Mouse (Mus musculus) left cerebral cortex, adult 9 months (tissue): ENCODE measurements at regions not wholly inside any gene's neighbourhood (a gene's known extent, or its start where the extent isn't known, plus 50 kb on each side); places are given as distances from the start of the nearest gene placed in this dataset.

Source experiments
- DNase-seq, 2 experiments: peaks; one replicate each; pipeline ENCODE4 v3.0.0; 2022; ENCODE audit warnings: low spot score in 2 of 2

DNA sequence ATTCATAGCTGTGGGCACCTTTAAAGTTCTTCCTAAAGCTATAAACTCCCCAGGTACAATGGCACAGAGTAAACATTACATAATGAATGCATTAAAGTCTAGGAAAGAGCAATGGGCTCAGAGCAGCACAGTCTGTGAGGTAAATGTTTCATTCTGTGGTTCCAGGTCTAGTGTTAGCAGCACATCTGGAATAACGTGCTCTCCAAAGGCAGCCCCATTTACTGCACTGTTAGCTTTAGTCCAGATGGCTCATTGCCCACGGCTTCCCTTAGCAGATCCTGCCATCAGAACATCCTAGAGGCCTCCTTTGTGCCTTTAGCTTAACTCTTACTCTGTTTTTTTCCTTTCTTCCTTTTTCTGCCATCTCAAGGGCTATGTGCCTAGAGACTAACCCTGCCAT lies 87.7 kb upstream of the Tspan7 start:
- DNase-seq: no peak

DNA sequence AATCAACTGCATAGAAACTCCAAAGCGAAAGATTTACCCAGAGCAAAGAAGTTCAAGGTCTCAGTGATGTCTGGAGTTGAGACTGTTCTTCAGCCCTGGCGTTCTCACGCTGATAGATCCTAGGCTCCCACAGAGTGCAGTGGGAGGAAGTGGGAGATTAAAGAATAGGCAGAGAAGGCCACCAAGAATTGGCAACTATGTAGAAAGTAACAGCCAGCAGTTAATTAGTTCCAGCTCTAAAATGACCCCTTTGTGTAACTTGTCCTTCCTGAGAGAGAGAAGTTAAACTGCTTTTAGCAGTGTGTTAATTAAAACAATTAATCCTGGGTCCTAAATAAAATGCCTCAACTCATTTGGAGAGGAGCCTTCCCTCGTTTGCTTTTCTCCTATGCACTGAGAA lies 73.7 kb upstream of the Tspan7 start:
- DNase-seq: peak in 1 of 2 experiments; percentile 9

- no peak for DNase-seq
Observed at GRCm38 (mm10) chrX:10422440-10422839, 62.5 kb upstream of the Tspan7 start.
